Mouse (Mus musculus) limb, embryonic 15.5 days (tissue): ENCODE data around the gene Kcnk1. TPM values are rescaled to one million over a fixed set of nuclear protein-coding genes. Genes with fewer than 3 reads are reported as not detected.

ENCODE experiments used
- ATAC-seq: fragments of 200-750 bp; cut with Nextera tagmentation; 2 replicates; pipeline ENCODE4 v1.8.0; 2017; ENCODE audit warnings: low read depth, moderate TSS enrichment; ENCODE audit not compliant: insufficient number of reproducible peaks, low FRiP score, low TSS enrichment
- H3K27ac ChIP-seq: fragments of 300-500 bp; sonication (generic); 2 replicates; pipeline ENCODE4 v1.5.1; 2015; ENCODE audit warnings: moderate library complexity, mild to moderate bottlenecking, inconsistent platforms
- H3K27me3 ChIP-seq: fragments of 300-500 bp; sonication (generic); 2 replicates; pipeline ENCODE4 v1.6.1; 2015; ENCODE audit warnings: inconsistent platforms
- H3K36me3 ChIP-seq: fragments of 300-500 bp; sonication (generic); 2 replicates; pipeline ENCODE4 v1.6.1; 2015; ENCODE audit warnings: inconsistent platforms
- H3K4me1 ChIP-seq: fragments of 300-500 bp; sonication (generic); 2 replicates; pipeline ENCODE4 v1.6.1; 2015; ENCODE audit warnings: inconsistent platforms
- H3K4me2 ChIP-seq: fragments of 300-500 bp; sonication (generic); 2 replicates; pipeline ENCODE4 v1.6.1; 2015; ENCODE audit warnings: mild to moderate bottlenecking, inconsistent platforms
- H3K4me3 ChIP-seq: fragments of 300-500 bp; sonication (generic); 2 replicates; pipeline ENCODE4 v1.5.1; 2015; ENCODE audit warnings: mild to moderate bottlenecking, inconsistent platforms
- H3K9ac ChIP-seq: fragments of 300-500 bp; sonication (generic); 2 replicates; pipeline ENCODE4 v1.6.1; 2015; ENCODE audit warnings: inconsistent platforms
- H3K9me3 ChIP-seq: fragments of 300-500 bp; sonication (generic); 2 replicates; pipeline ENCODE4 v1.6.1; 2016; ENCODE audit warnings: inconsistent platforms
- WGBS: fragments of 180-500 bp; shearing (Covaris S2); methylation state at CpG from one replicate; pipeline ENCODE4 v1.1.7; 2015; 5-methylcytosine and 5-hydroxymethylcytosine counted together
- polyA plus RNA-seq: library from polyadenylated mRNA; unstranded; fragments of >200 nt; fragmentation: Nextera tagmentation; extraction: Ambion mirVana; gene quantifications from 2 replicates; pipeline ENCODE4 v1.2.1, GENCODE M21; 2015

The Kcnk1 gene
- polyA plus RNA-seq, 1 experiment from 2014 or later, result 25.8 TPM

- WGBS, result 76% methylated on average over 10 of the region's 10 CpGs
Observed at GRCm38 (mm10) chr8:126062844-126063243, 67.9 kb downstream of the Kcnk1 start.

GRCm38 (mm10) chr8:126063832-126064409 is 69.0 kb downstream of the Kcnk1 start:
- H3K27ac ChIP-seq, result no peak overlapping the region
- 85% methylated on average over 9 of the region's 9 CpGs for WGBS
- no peaks in the 10 kb centered on the region for H3K27me3 ChIP-seq
- no peaks in the 10 kb centered on the region for H3K4me1 ChIP-seq
- no peaks in the 10 kb centered on the region for H3K36me3 ChIP-seq
- no peak for ATAC-seq
- no peak overlapping the region for H3K4me3 ChIP-seq
- H3K9me3 ChIP-seq, result no peaks in the 10 kb centered on the region
- no peak overlapping the region for H3K4me2 ChIP-seq
- no peak overlapping the region for H3K9ac ChIP-seq

More at GRCm38 (mm10) chr8:126062844-126063243, 67.9 kb downstream of the Kcnk1 start:
- no peaks in the 10 kb centered on the region for H3K9me3 ChIP-seq
- no peak overlapping the region for H3K4me2 ChIP-seq
- H3K27ac ChIP-seq, result no peak overlapping the region
- no peak overlapping the region for H3K9ac ChIP-seq
- H3K27me3 ChIP-seq, result no peaks in the 10 kb centered on the region
- no peak overlapping the region for H3K4me3 ChIP-seq
- no peak for ATAC-seq
- no peaks in the 10 kb centered on the region for H3K36me3 ChIP-seq
- no peaks in the 10 kb centered on the region for H3K4me1 ChIP-seq

GRCm38 (mm10) chr8:126064587-126065145 is 69.7 kb downstream of the Kcnk1 start:
- 74% methylated on average over 8 of the region's 8 CpGs for WGBS
- no peaks in the 10 kb centered on the region for H3K9me3 ChIP-seq
- no peaks in the 10 kb centered on the region for H3K4me1 ChIP-seq
- H3K27ac ChIP-seq, result no peak overlapping the region
- H3K4me3 ChIP-seq, result no peak overlapping the region
- H3K4me2 ChIP-seq, result no peak overlapping the region
- H3K27me3 ChIP-seq, result no peaks in the 10 kb centered on the region
- H3K36me3 ChIP-seq, result no peaks in the 10 kb centered on the region
- ATAC-seq, result no peak
- no peak overlapping the region for H3K9ac ChIP-seq

GRCm38 (mm10) chr8:126067306-126067705 is 72.3 kb downstream of the Kcnk1 start:
- H3K36me3 ChIP-seq, result no peaks in the 10 kb centered on the region
- no peak overlapping the region for H3K9ac ChIP-seq
- H3K9me3 ChIP-seq, result no peaks in the 10 kb centered on the region
- no peaks in the 10 kb centered on the region for H3K4me1 ChIP-seq
- no peaks in the 10 kb centered on the region for H3K27me3 ChIP-seq
- no peak overlapping the region for H3K4me2 ChIP-seq
- ATAC-seq, result no peak
- 51% methylated on average over 6 of the region's 6 CpGs for WGBS
- no peak overlapping the region for H3K4me3 ChIP-seq
- no peak overlapping the region for H3K27ac ChIP-seq

- Histone ChIP-seq H3K27ac (no peak overlapping the region), H3K9ac (no peak overlapping the region), H3K4me2 (no peak overlapping the region), H3K4me3 (no peak overlapping the region), H3K4me1 (peaks cover 5% of the 10 kb centered on the region), H3K27me3 (no peaks in the 10 kb centered on the region), H3K9me3 (no peaks in the 10 kb centered on the region), H3K36me3 (no peaks in the 10 kb centered on the region)
- 64% methylated on average over 6 of the region's 6 CpGs for WGBS
- ATAC-seq, result no peak
Observed at GRCm38 (mm10) chr8:126068136-126068535, 73.2 kb downstream of the Kcnk1 start.

- Histone ChIP-seq H3K27me3 (no peaks in the 10 kb centered on the region), H3K4me1 (peaks cover 11% of the 10 kb centered on the region), H3K27ac (peak overlapping the region; percentile 40; the same call in 1 of the 2 replicates), H3K4me2 (no peak overlapping the region), H3K9me3 (no peaks in the 10 kb centered on the region), H3K9ac (no peak overlapping the region), H3K4me3 (no peak overlapping the region), H3K36me3 (no peaks in the 10 kb centered on the region)
- ATAC-seq, result no peak
- 44% methylated on average over 5 of the region's 5 CpGs for WGBS
Observed at GRCm38 (mm10) chr8:126072678-126073077, 77.7 kb downstream of the Kcnk1 start.

- Histone ChIP-seq H3K9ac (no peak overlapping the region), H3K4me2 (no peak overlapping the region), H3K36me3 (no peaks in the 10 kb centered on the region), H3K27ac (peak overlapping the region; percentile 40), H3K27me3 (no peaks in the 10 kb centered on the region), H3K4me3 (no peak overlapping the region), H3K9me3 (no peaks in the 10 kb centered on the region), H3K4me1 (peaks cover 11% of the 10 kb centered on the region)
- ATAC-seq, result no peak; the same call in 1 of the 2 replicates
- WGBS, result 42% methylated on average over 7 of the region's 7 CpGs
Observed at GRCm38 (mm10) chr8:126073141-126073740, 78.3 kb downstream of the Kcnk1 start.

GRCm38 (mm10) chr8:126074111-126074510 is 79.1 kb downstream of the Kcnk1 start:
- ATAC-seq, result no peak
- 67% methylated on average over 1 of the region's 1 CpGs for WGBS
- H3K9me3 ChIP-seq, result no peaks in the 10 kb centered on the region

GRCm38 (mm10) chr8:126075400-126075799 is 80.4 kb downstream of the Kcnk1 start:
- no peak overlapping the region for H3K4me2 ChIP-seq
- WGBS, result 14% methylated on average over 10 of the region's 10 CpGs
- peaks cover 11% of the 10 kb centered on the region for H3K4me1 ChIP-seq
- ATAC-seq, result no peak
- H3K27ac ChIP-seq, result no peak overlapping the region
- H3K27me3 ChIP-seq, result no peaks in the 10 kb centered on the region
- no peak overlapping the region for H3K4me3 ChIP-seq
- no peaks in the 10 kb centered on the region for H3K36me3 ChIP-seq
- H3K9ac ChIP-seq, result no peak overlapping the region
- no peaks in the 10 kb centered on the region for H3K9me3 ChIP-seq

More at GRCm38 (mm10) chr8:126074111-126074510, 79.1 kb downstream of the Kcnk1 start:
- H3K27ac ChIP-seq, result no peak overlapping the region
- no peaks in the 10 kb centered on the region for H3K36me3 ChIP-seq
- no peaks in the 10 kb centered on the region for H3K27me3 ChIP-seq
- peaks cover 11% of the 10 kb centered on the region for H3K4me1 ChIP-seq
- no peak overlapping the region for H3K9ac ChIP-seq
- H3K4me2 ChIP-seq, result no peak overlapping the region
- H3K4me3 ChIP-seq, result no peak overlapping the region

Other genes with a start within 250 kb of the Kcnk1 start
- 0.70 and 0.89 TPM in 2 replicates for gene Pcnx2, start 96.9 kb upstream of the Kcnk1 start, polyA plus RNA-seq
- 0.26 and 0.27 TPM in 2 replicates for gene Map3k21, start 84.7 kb upstream of the Kcnk1 start, polyA plus RNA-seq